Mouse (Mus musculus): ENCODE measurements around the gene Fbxw7. TPM values are rescaled to one million over a fixed set of nuclear protein-coding genes. Genes with fewer than 3 reads are reported as not detected.

Fbxw7 gene
- polyA plus RNA-seq, 1 experiment from 2014 or later = 8.9 TPM

GRCm38 (mm10) chr3:84775577-84775976 is 39.5 kb upstream of the Fbxw7 start:
- WGBS = 75% methylated on average over 4 of the region's 4 CpGs
- Histone ChIP-seq H3K27ac (replicated peaks in 1 of 2; ENCODE audit: control insufficient read depth in 1 of 2, insufficient read depth in 1 of 2, low read depth in 2 of 2, low read length in 2 of 2) (no peak overlapping the region), H3K36me3 (ENCODE audit: control insufficient read depth, insufficient read depth, low read length) (no peaks in the 10 kb centered on the region), H3K27me3 (ENCODE audit: control insufficient read depth, insufficient read depth, low read length) (no peaks in the 10 kb centered on the region), H3K9me3 (ENCODE audit: control insufficient read depth, low read length) (no peaks in the 10 kb centered on the region), H3K9ac (ENCODE audit: low read length) (no peak overlapping the region), H3K4me2 (ENCODE audit: low read length) (no peak overlapping the region), H3K4me3 (ENCODE audit: control insufficient read depth in 1 of 2, insufficient read depth in 1 of 2, low read depth in 1 of 2, low read length in 2 of 2) (no peak overlapping the region), H3K4me1 (ENCODE audit: control insufficient read depth in 2 of 2, insufficient read depth in 2 of 2, low read length in 2 of 2) (no peaks in the 10 kb centered on the region)
- ATAC-seq (ENCODE audit: insufficient number of reproducible peaks, insufficient read depth, low FRiP score, low read depth) = no peak

DNA sequence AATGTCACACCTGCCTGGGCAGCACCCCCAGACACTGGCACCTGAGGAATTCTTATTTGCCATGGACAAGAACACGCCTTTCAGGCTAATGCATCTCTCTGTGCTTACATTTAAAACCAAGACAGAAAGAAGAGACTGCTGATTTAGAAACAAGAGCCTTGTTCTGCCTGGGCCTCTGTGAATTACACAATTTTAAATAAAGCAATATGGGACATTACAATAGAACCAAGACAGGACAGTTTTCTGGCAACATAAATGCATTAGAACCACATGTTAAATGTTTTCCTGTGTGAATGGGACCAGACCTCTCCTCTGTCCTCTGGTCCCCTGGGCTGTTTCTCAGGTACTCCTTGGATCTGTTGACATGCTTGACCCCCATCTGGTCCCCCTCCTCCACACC is 39.0 kb upstream of the Fbxw7 start:
- ATAC-seq (ENCODE audit: insufficient number of reproducible peaks, insufficient read depth, low FRiP score, low read depth) = no peak
- WGBS = 68% methylated on average over 1 of the region's 1 CpGs
- Histone ChIP-seq H3K4me2 (ENCODE audit: low read length) (no peak overlapping the region), H3K36me3 (ENCODE audit: control insufficient read depth, insufficient read depth, low read length) (no peaks in the 10 kb centered on the region), H3K4me3 (ENCODE audit: control insufficient read depth in 1 of 2, insufficient read depth in 1 of 2, low read depth in 1 of 2, low read length in 2 of 2) (no peak overlapping the region), H3K9ac (ENCODE audit: low read length) (no peak overlapping the region), H3K27ac (replicated peaks in 1 of 2; ENCODE audit: control insufficient read depth in 1 of 2, insufficient read depth in 1 of 2, low read depth in 2 of 2, low read length in 2 of 2) (no peak overlapping the region), H3K27me3 (ENCODE audit: control insufficient read depth, insufficient read depth, low read length) (no peaks in the 10 kb centered on the region), H3K9me3 (ENCODE audit: control insufficient read depth, low read length) (no peaks in the 10 kb centered on the region), H3K4me1 (ENCODE audit: control insufficient read depth in 2 of 2, insufficient read depth in 2 of 2, low read length in 2 of 2) (no peaks in the 10 kb centered on the region)

- no peak overlapping the region for H3K27ac ChIP-seq (replicated peaks in 1 of 2; ENCODE audit: control insufficient read depth in 1 of 2, insufficient read depth in 1 of 2, low read depth in 2 of 2, low read length in 2 of 2)
- no peaks in the 10 kb centered on the region for H3K27me3 ChIP-seq (ENCODE audit: control insufficient read depth, insufficient read depth, low read length)
- H3K4me3 ChIP-seq (ENCODE audit: control insufficient read depth in 1 of 2, insufficient read depth in 1 of 2, low read depth in 1 of 2, low read length in 2 of 2) = no peak overlapping the region
- no peak overlapping the region for H3K9ac ChIP-seq (ENCODE audit: low read length)
- 86% methylated on average over 4 of the region's 4 CpGs for WGBS
- 0 out of 2 replicates have a peak, but pooled peaks cover 3% of the 10 kb centered on the region for H3K9me3 ChIP-seq (ENCODE audit: control insufficient read depth, low read length)
- ATAC-seq (ENCODE audit: insufficient number of reproducible peaks, insufficient read depth, low FRiP score, low read depth) = no peak
- no peaks in the 10 kb centered on the region for H3K36me3 ChIP-seq (ENCODE audit: control insufficient read depth, insufficient read depth, low read length)
- no peaks in the 10 kb centered on the region for H3K4me1 ChIP-seq (ENCODE audit: control insufficient read depth in 2 of 2, insufficient read depth in 2 of 2, low read length in 2 of 2)
- H3K4me2 ChIP-seq (ENCODE audit: low read length) = no peak overlapping the region
Observed at GRCm38 (mm10) chr3:84787914-84788313, 27.2 kb upstream of the Fbxw7 start.

DNA sequence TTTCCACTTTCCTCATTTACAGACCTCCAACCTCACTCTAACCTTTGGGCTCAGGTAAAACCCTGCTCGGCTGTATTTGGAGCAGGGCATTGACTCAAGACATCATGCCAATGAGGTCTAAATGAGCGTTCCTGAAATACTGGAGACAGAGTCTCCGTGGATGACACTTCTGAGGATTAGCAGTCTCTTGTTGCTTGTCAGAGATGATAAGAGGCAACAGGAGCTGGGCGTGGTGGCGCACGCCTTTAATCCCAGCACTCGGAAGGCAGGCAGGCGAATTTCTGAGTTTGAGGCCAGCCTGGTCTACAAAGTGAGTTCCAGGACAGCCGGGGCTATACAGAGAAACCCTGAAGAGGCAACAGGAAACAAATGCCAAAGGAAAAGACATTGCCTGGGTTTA is 11.0 kb upstream of the Fbxw7 start:
- H3K4me2 ChIP-seq (ENCODE audit: low read length) = no peak overlapping the region
- no peak for ATAC-seq (ENCODE audit: insufficient number of reproducible peaks, insufficient read depth, low FRiP score, low read depth)
- no peaks in the 10 kb centered on the region for H3K36me3 ChIP-seq (ENCODE audit: control insufficient read depth, insufficient read depth, low read length)
- no peaks in the 10 kb centered on the region for H3K9me3 ChIP-seq (ENCODE audit: control insufficient read depth, low read length)
- no peak overlapping the region for H3K9ac ChIP-seq (ENCODE audit: low read length)
- H3K4me1 ChIP-seq (ENCODE audit: control insufficient read depth in 2 of 2, insufficient read depth in 2 of 2, low read length in 2 of 2) = peaks cover 0 to 4% of the 10 kb centered on the region in 2 experiments; a peak in 2 of 4 replicates
- WGBS = 16% methylated on average over 9 of the region's 9 CpGs
- no peak overlapping the region for H3K27ac ChIP-seq (replicated peaks in 1 of 2; ENCODE audit: control insufficient read depth in 1 of 2, insufficient read depth in 1 of 2, low read depth in 2 of 2, low read length in 2 of 2)
- no peak overlapping the region for H3K4me3 ChIP-seq (ENCODE audit: control insufficient read depth in 1 of 2, insufficient read depth in 1 of 2, low read depth in 1 of 2, low read length in 2 of 2)
- no peaks in the 10 kb centered on the region for H3K27me3 ChIP-seq (ENCODE audit: control insufficient read depth, insufficient read depth, low read length)

GRCm38 (mm10) chr3:84806206-84806605 is 8.9 kb upstream of the Fbxw7 start:
- H3K9ac ChIP-seq (ENCODE audit: low read length) = no peak overlapping the region
- 76% methylated on average over 2 of the region's 2 CpGs for WGBS

DNA sequence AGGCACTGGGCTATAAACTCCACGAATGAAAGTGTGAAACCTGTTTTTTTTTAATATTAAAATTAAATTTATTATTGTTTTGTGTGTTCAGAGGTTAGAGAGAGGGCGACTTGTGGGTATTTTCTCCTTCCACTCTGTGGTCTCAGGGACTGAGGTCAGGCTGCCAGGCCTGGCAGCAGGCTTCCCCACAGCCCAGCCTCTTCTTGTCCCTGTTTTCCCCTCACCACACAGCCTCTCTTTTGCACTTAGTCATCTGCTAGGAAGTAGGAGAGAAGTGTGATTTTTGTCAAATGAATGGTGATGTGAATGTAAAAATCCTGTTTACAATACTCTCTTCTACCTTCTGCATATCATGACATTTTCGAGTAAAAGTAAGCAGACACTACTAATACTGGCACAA is 7.2 kb upstream of the Fbxw7 start:
- Histone ChIP-seq H3K4me1 (ENCODE audit: control insufficient read depth in 2 of 2, insufficient read depth in 2 of 2, low read length in 2 of 2) (peaks cover under 1 to 4% of the 10 kb centered on the region in 2 experiments; a peak in 3 of 4 replicates), H3K36me3 (ENCODE audit: control insufficient read depth, insufficient read depth, low read length) (no peaks in the 10 kb centered on the region), H3K4me2 (ENCODE audit: low read length) (no peak overlapping the region), H3K4me3 (ENCODE audit: control insufficient read depth in 1 of 2, insufficient read depth in 1 of 2, low read depth in 1 of 2, low read length in 2 of 2) (no peak overlapping the region), H3K9me3 (ENCODE audit: control insufficient read depth, low read length) (no peaks in the 10 kb centered on the region), H3K27me3 (ENCODE audit: control insufficient read depth, insufficient read depth, low read length) (no peaks in the 10 kb centered on the region), H3K27ac (replicated peaks in 1 of 2; ENCODE audit: control insufficient read depth in 1 of 2, insufficient read depth in 1 of 2, low read depth in 2 of 2, low read length in 2 of 2) (no peak overlapping the region), H3K9ac (ENCODE audit: low read length) (no peak overlapping the region)
- 72% methylated on average over 3 of the region's 3 CpGs for WGBS
- no peak for ATAC-seq (ENCODE audit: insufficient number of reproducible peaks, insufficient read depth, low FRiP score, low read depth)

More at GRCm38 (mm10) chr3:84806206-84806605, 8.9 kb upstream of the Fbxw7 start:
- Histone ChIP-seq H3K4me3 (ENCODE audit: control insufficient read depth in 1 of 2, insufficient read depth in 1 of 2, low read depth in 1 of 2, low read length in 2 of 2) (no peak overlapping the region), H3K4me2 (ENCODE audit: low read length) (no peak overlapping the region), H3K4me1 (ENCODE audit: control insufficient read depth in 2 of 2, insufficient read depth in 2 of 2, low read length in 2 of 2) (peaks cover 0 to 4% of the 10 kb centered on the region in 2 experiments; a peak in 2 of 4 replicates), H3K27me3 (ENCODE audit: control insufficient read depth, insufficient read depth, low read length) (no peaks in the 10 kb centered on the region), H3K9me3 (ENCODE audit: control insufficient read depth, low read length) (no peaks in the 10 kb centered on the region), H3K36me3 (ENCODE audit: control insufficient read depth, insufficient read depth, low read length) (no peaks in the 10 kb centered on the region), H3K27ac (replicated peaks in 1 of 2; ENCODE audit: control insufficient read depth in 1 of 2, insufficient read depth in 1 of 2, low read depth in 2 of 2, low read length in 2 of 2) (no peak overlapping the region)
- no peak for ATAC-seq (ENCODE audit: insufficient number of reproducible peaks, insufficient read depth, low FRiP score, low read depth)

- Histone ChIP-seq H3K27ac (replicated peaks in 1 of 2; ENCODE audit: control insufficient read depth in 1 of 2, insufficient read depth in 1 of 2, low read depth in 2 of 2, low read length in 2 of 2) (no peak overlapping the region), H3K4me3 (ENCODE audit: control insufficient read depth in 1 of 2, insufficient read depth in 1 of 2, low read depth in 1 of 2, low read length in 2 of 2) (no peak overlapping the region), H3K9ac (ENCODE audit: low read length) (no peak overlapping the region), H3K27me3 (ENCODE audit: control insufficient read depth, insufficient read depth, low read length) (no peaks in the 10 kb centered on the region), H3K4me1 (ENCODE audit: control insufficient read depth in 2 of 2, insufficient read depth in 2 of 2, low read length in 2 of 2) (peaks cover 5 to 7% of the 10 kb centered on the region in 2 experiments; a peak in 3 of 4 replicates), H3K36me3 (ENCODE audit: control insufficient read depth, insufficient read depth, low read length) (no peaks in the 10 kb centered on the region), H3K4me2 (ENCODE audit: low read length) (no peak overlapping the region), H3K9me3 (ENCODE audit: control insufficient read depth, low read length) (no peaks in the 10 kb centered on the region)
- ATAC-seq (ENCODE audit: insufficient number of reproducible peaks, insufficient read depth, low FRiP score, low read depth) = no peak
Observed at GRCm38 (mm10) chr3:84808906-84809305, 6.2 kb upstream of the Fbxw7 start.

- no peak overlapping the region for H3K4me3 ChIP-seq (ENCODE audit: control insufficient read depth in 1 of 2, insufficient read depth in 1 of 2, low read depth in 1 of 2, low read length in 2 of 2)
- H3K4me1 ChIP-seq (ENCODE audit: control insufficient read depth in 2 of 2, insufficient read depth in 2 of 2, low read length in 2 of 2) = peaks cover 2 to 7% of the 10 kb centered on the region in 2 experiments; a peak in 2 of 4 replicates
- no peak overlapping the region for H3K4me2 ChIP-seq (ENCODE audit: low read length)
- H3K27ac ChIP-seq (replicated peaks in 1 of 2; ENCODE audit: control insufficient read depth in 1 of 2, insufficient read depth in 1 of 2, low read depth in 2 of 2, low read length in 2 of 2) = no peak overlapping the region
- H3K9ac ChIP-seq (ENCODE audit: low read length) = no peak overlapping the region
- no peaks in the 10 kb centered on the region for H3K9me3 ChIP-seq (ENCODE audit: control insufficient read depth, low read length)
- H3K36me3 ChIP-seq (ENCODE audit: control insufficient read depth, insufficient read depth, low read length) = no peaks in the 10 kb centered on the region
- no peaks in the 10 kb centered on the region for H3K27me3 ChIP-seq (ENCODE audit: control insufficient read depth, insufficient read depth, low read length)
- no peak for ATAC-seq (ENCODE audit: insufficient number of reproducible peaks, insufficient read depth, low FRiP score, low read depth)
Observed at GRCm38 (mm10) chr3:84810803-84811202, 4.3 kb upstream of the Fbxw7 start.
